Mouse (Mus musculus) forebrain, postnatal 0 days (tissue): Measurements from ENCODE around the gene Cdh13. TPM values are rescaled to one million over a fixed set of nuclear protein-coding genes. Genes with fewer than 3 reads are reported as not detected.
A peak's percentile ranks its signal among the peaks of the same experiment; 100 is the strongest.

Experiments
- ATAC-seq: fragments of 200-750 bp; cut with Nextera tagmentation; 2 replicates; pipeline ENCODE4 v1.8.0; 2017; ENCODE audit warnings: mild to moderate bottlenecking, moderate library complexity
- DNase-seq: peaks from one replicate; pipeline ENCODE4 v3.0.0-alpha.2; 2015
- H3K27ac ChIP-seq: fragments of 300-500 bp; sonication (generic); 2 replicates; pipeline ENCODE4 v1.5.1; 2014; ENCODE audit warnings: low read depth, mild to moderate bottlenecking, antibody characterized with exemption, low read length, moderate library complexity, mixed read lengths
- H3K27me3 ChIP-seq: fragments of 300-500 bp; sonication (generic); 2 replicates; pipeline ENCODE4 v1.6.1; 2014; ENCODE audit warnings: mild to moderate bottlenecking, low read length, mixed read lengths; ENCODE audit not compliant: insufficient read depth
- H3K36me3 ChIP-seq: fragments of 300-500 bp; sonication (generic); 2 replicates; pipeline ENCODE4 v1.6.1; 2014; ENCODE audit warnings: mild to moderate bottlenecking, moderate library complexity; ENCODE audit not compliant: insufficient read depth
- H3K4me1 ChIP-seq: fragments of 300-500 bp; sonication (generic); 2 replicates; pipeline ENCODE4 v1.6.1; 2014; ENCODE audit warnings: antibody characterized with exemption; ENCODE audit not compliant: insufficient read depth
- H3K4me2 ChIP-seq: fragments of 300-500 bp; sonication (generic); 2 replicates; pipeline ENCODE4 v1.6.1; 2014; ENCODE audit warnings: low read depth, mild to moderate bottlenecking, moderate library complexity
- H3K4me3 ChIP-seq: fragments of 300-500 bp; sonication (generic); 2 replicates; pipeline ENCODE4 v1.5.1; 2014; ENCODE audit warnings: low read depth, low read length, mixed read lengths
- H3K9ac ChIP-seq: fragments of 300-500 bp; sonication (generic); 2 replicates; pipeline ENCODE4 v1.6.1; 2014; ENCODE audit warnings: mild to moderate bottlenecking
- H3K9me3 ChIP-seq: fragments of 300-500 bp; sonication (generic); 2 replicates; pipeline ENCODE4 v1.6.1; 2016; ENCODE audit warnings: low read length
- CTCF ChIP-seq: sonication (generic); IDR thresholded peaks from 2 replicates; pipeline ENCODE4 v1.5.1; 2016; ENCODE audit warnings: antibody characterized with exemption, control low read depth, low read depth
- WGBS: fragments of 180-500 bp; shearing (Covaris S2); extraction: QIAGEN DNeasy Blood & Tissue Kit; methylation state at CpG from one replicate; pipeline ENCODE4 v1.1.7; 2014; 5-methylcytosine and 5-hydroxymethylcytosine counted together
- polyA plus RNA-seq: library from polyadenylated mRNA; unstranded; fragments of >200 nt; fragmentation: Nextera tagmentation; extraction: Ambion mirVana; gene quantifications from 2 replicates; pipeline ENCODE4 v1.2.1, GENCODE M21; 2015
- total RNA-seq: library from RNA; depleted of rRNA; stranded (reverse); fragments of >200 nt; gene quantifications from 2 replicates; pipeline ENCODE4 v1.2.3, GENCODE M21; 2014

The Cdh13 gene
- total and polyA plus RNA-seq, 2 experiments from 2014 or later = 127 to 154 TPM

GRCm38 (mm10) chr8:118838801-118839200 lies 555.3 kb downstream of the Cdh13 start:
- no peaks in the 10 kb centered on the region for H3K36me3 ChIP-seq
- no peaks in the 10 kb centered on the region for H3K27me3 ChIP-seq
- no peak overlapping the region for H3K4me2 ChIP-seq
- DNase-seq (no peak), ATAC-seq (no peak)
- no peak overlapping the region for H3K27ac ChIP-seq
- H3K9me3 ChIP-seq = no peaks in the 10 kb centered on the region
- TF ChIP-seq CTCF = no peak
- H3K9ac ChIP-seq = no peak overlapping the region
- no peaks in the 10 kb centered on the region for H3K4me1 ChIP-seq
- 59% methylated on average over 2 of the region's 2 CpGs for whole genome bisulfite sequencing
- no peak overlapping the region for H3K4me3 ChIP-seq

- no peak overlapping the region for H3K4me3 ChIP-seq
- ATAC-seq = peak; percentile 32; the same call in 1 of the 2 replicates
- no peak for TF ChIP-seq CTCF
- peak; percentile 26 for DNase-seq
- H3K9ac ChIP-seq = no peak overlapping the region
- no peaks in the 10 kb centered on the region for H3K4me1 ChIP-seq
- H3K9me3 ChIP-seq = no peaks in the 10 kb centered on the region
- no peaks in the 10 kb centered on the region for H3K27me3 ChIP-seq
- no peak overlapping the region for H3K27ac ChIP-seq
- no peaks in the 10 kb centered on the region for H3K36me3 ChIP-seq
- no peak overlapping the region for H3K4me2 ChIP-seq
Measured at GRCm38 (mm10) chr8:118845690-118846089, 562.2 kb downstream of the Cdh13 start.

GRCm38 (mm10) chr8:118848021-118848420 lies 564.5 kb downstream of the Cdh13 start:
- 68% methylated on average over 5 of the region's 5 CpGs for WGBS
- no peak for DNase-seq

GRCm38 (mm10) chr8:118849515-118849914 lies 566.0 kb downstream of the Cdh13 start:
- DNase-seq (peak; percentile 58), ATAC-seq (peak; percentile 27; the same call in 1 of the 2 replicates)
- Histone ChIP-seq H3K9me3 (no peaks in the 10 kb centered on the region), H3K36me3 (no peaks in the 10 kb centered on the region), H3K4me2 (no peak overlapping the region), H3K27me3 (no peaks in the 10 kb centered on the region), H3K9ac (no peak overlapping the region), H3K4me3 (no peak overlapping the region), H3K4me1 (no peaks in the 10 kb centered on the region), H3K27ac (no peak overlapping the region)
- 45% methylated on average over 3 of the region's 3 CpGs for WGBS
- no peak for TF ChIP-seq CTCF

More at GRCm38 (mm10) chr8:118848021-118848420, 564.5 kb downstream of the Cdh13 start:
- TF ChIP-seq CTCF = no peak
- H3K4me3 ChIP-seq = no peak overlapping the region
- ATAC-seq = no peak
- H3K4me1 ChIP-seq = no peaks in the 10 kb centered on the region
- H3K27ac ChIP-seq = no peak overlapping the region
- H3K27me3 ChIP-seq = no peaks in the 10 kb centered on the region
- H3K9ac ChIP-seq = no peak overlapping the region
- no peaks in the 10 kb centered on the region for H3K36me3 ChIP-seq
- no peak overlapping the region for H3K4me2 ChIP-seq
- no peaks in the 10 kb centered on the region for H3K9me3 ChIP-seq

- no peaks in the 10 kb centered on the region for H3K4me1 ChIP-seq
- no peaks in the 10 kb centered on the region for H3K27me3 ChIP-seq
- H3K27ac ChIP-seq = no peak overlapping the region
- no peak overlapping the region for H3K4me2 ChIP-seq
- peak; percentile 98 for TF ChIP-seq CTCF
- no peaks in the 10 kb centered on the region for H3K9me3 ChIP-seq
- 22% methylated on average over 6 of the region's 6 CpGs for WGBS
- H3K36me3 ChIP-seq = no peaks in the 10 kb centered on the region
- ATAC-seq (peak; percentile 60; the same call in 1 of the 2 replicates), DNase-seq (peak; percentile 90)
- no peak overlapping the region for H3K9ac ChIP-seq
- no peak overlapping the region for H3K4me3 ChIP-seq
Measured at GRCm38 (mm10) chr8:118850381-118850780, 566.8 kb downstream of the Cdh13 start.

- 92% methylated on average over 10 of the region's 10 CpGs for WGBS
- no peak for ATAC-seq
- H3K4me1 ChIP-seq = no peaks in the 10 kb centered on the region
Measured at GRCm38 (mm10) chr8:118851361-118851760, 567.8 kb downstream of the Cdh13 start.

GRCm38 (mm10) chr8:118852861-118853260 lies 569.3 kb downstream of the Cdh13 start:
- 63% methylated on average over 12 of the region's 12 CpGs for WGBS
- no peak for TF ChIP-seq CTCF
- Histone ChIP-seq H3K27me3 (no peaks in the 10 kb centered on the region), H3K4me3 (no peak overlapping the region), H3K27ac (no peak overlapping the region), H3K36me3 (no peaks in the 10 kb centered on the region), H3K9ac (no peak overlapping the region), H3K4me1 (no peaks in the 10 kb centered on the region), H3K9me3 (no peaks in the 10 kb centered on the region), H3K4me2 (no peak overlapping the region)
- ATAC-seq (no peak), DNase-seq (no peak)

More at GRCm38 (mm10) chr8:118851361-118851760, 567.8 kb downstream of the Cdh13 start:
- Histone ChIP-seq H3K4me2 (no peak overlapping the region), H3K27me3 (no peaks in the 10 kb centered on the region), H3K27ac (no peak overlapping the region), H3K4me3 (no peak overlapping the region), H3K36me3 (no peaks in the 10 kb centered on the region), H3K9me3 (no peaks in the 10 kb centered on the region), H3K9ac (no peak overlapping the region)
- DNase-seq = no peak
- TF ChIP-seq CTCF = no peak
